7 mouse cellular contexts compared by ENCODE assay signal in genomic region chr12:54186926-54187623, GRCm38 (mm10). TPM values are rescaled to one million over a fixed set of nuclear protein-coding genes. Genes with fewer than 3 reads are reported as not detected.
DNase-seq lines count a peak whose midpoint lies in the region; ATAC-seq and TF ChIP-seq lines count a peak whose summit lies in the region.

No protein-coding gene starts in this region.

- H3K9ac ChIP-seq in liver, embryonic 11.5 days (ENCODE audit: low read depth, low read length), result no peak overlapping the region
- H3K9ac ChIP-seq in heart, embryonic 13.5 days, result no peak overlapping the region
- no peak overlapping the region for H3K9ac ChIP-seq in liver, postnatal 0 days (replicated peaks)

- TF ChIP-seq CTCF in liver, postnatal 0 days (IDR thresholded peaks at IDR 0.05; ENCODE audit: low read depth), result no peak

- H3K9me3 ChIP-seq in liver, embryonic 11.5 days (ENCODE audit: control insufficient read depth, low read length), result no peaks in the 10 kb centered on the region
- no peaks in the 10 kb centered on the region for H3K9me3 ChIP-seq in heart, embryonic 13.5 days
- no peaks in the 10 kb centered on the region for H3K9me3 ChIP-seq in liver, postnatal 0 days (ENCODE audit: low read length)

- no peaks in the 10 kb centered on the region for H3K36me3 ChIP-seq in liver, embryonic 11.5 days (ENCODE audit: control insufficient read depth, insufficient read depth, low read length)
- peaks cover 21% of the 10 kb centered on the region for H3K36me3 ChIP-seq in heart, embryonic 13.5 days
- peaks cover 26% of the 10 kb centered on the region for H3K36me3 ChIP-seq in liver, postnatal 0 days (replicated peaks; ENCODE audit: insufficient read depth, low read length)

- H3K27ac ChIP-seq in liver, embryonic 11.5 days (ENCODE audit: low read depth, low read length), result peak overlapping the region; percentile 48; the same call in 1 of the 2 replicates
- H3K27ac ChIP-seq in heart, embryonic 13.5 days (replicated peaks), result peak overlapping the region; percentile 65
- H3K27ac ChIP-seq in liver, postnatal 0 days (ENCODE audit: low read depth), result peak overlapping the region; percentile 0; the same call in 1 of the 2 replicates

- H3K4me3 ChIP-seq in liver, embryonic 11.5 days (ENCODE audit: low read depth, low read length), result no peak overlapping the region
- H3K4me3 ChIP-seq in heart, embryonic 13.5 days, result no peak overlapping the region
- no peak overlapping the region for H3K4me3 ChIP-seq in liver, postnatal 0 days (ENCODE audit: low read depth, low read length)

- no peak overlapping the region for H3K4me2 ChIP-seq in liver, embryonic 11.5 days
- no peak overlapping the region for H3K4me2 ChIP-seq in heart, embryonic 13.5 days
- H3K4me2 ChIP-seq in liver, postnatal 0 days (ENCODE audit: low read depth, low read length), result no peak overlapping the region

- no peak for DNase-seq in liver, embryonic 11.5 days (ENCODE audit: low spot score)
- DNase-seq in liver (no peak), adipocyte (ENCODE audit: low spot score) (peak; percentile 65)
- no peak for DNase-seq in liver, postnatal 0 days
- no peak for DNase-seq in B cell, adult 2 months
- no peak for DNase-seq in right cerebral cortex, adult 2 months (ENCODE audit: low spot score in 2 of 2)

- ATAC-seq in liver, embryonic 11.5 days (replicated peaks; ENCODE audit: low FRiP score), result no peak
- no peak for ATAC-seq in heart, embryonic 13.5 days (ENCODE audit: extremely low read depth, insufficient number of reproducible peaks, low FRiP score, low TSS enrichment)
- ATAC-seq in liver, postnatal 0 days, result no peak

- WGBS in liver, embryonic 11.5 days, result 43% methylated on average over 14 of the region's 14 CpGs
- WGBS in heart, embryonic 13.5 days, result 49% methylated on average over 14 of the region's 14 CpGs
- WGBS in liver, postnatal 0 days (ENCODE audit: insufficient replicate concordance), result 30% methylated on average over 14 of the region's 14 CpGs

- H3K4me1 ChIP-seq in liver, embryonic 11.5 days (replicated peaks; ENCODE audit: control insufficient read depth, insufficient read depth, low read length), result peaks cover 26% of the 10 kb centered on the region
- peaks cover 31% of the 10 kb centered on the region for H3K4me1 ChIP-seq in heart, embryonic 13.5 days
- peaks cover 55% of the 10 kb centered on the region for H3K4me1 ChIP-seq in liver, postnatal 0 days (ENCODE audit: insufficient read depth)

- H3K27me3 ChIP-seq in liver, embryonic 11.5 days (replicated peaks; ENCODE audit: control insufficient read depth, insufficient read depth, low read length), result peaks cover 3% of the 10 kb centered on the region; the same call in 1 of the 2 replicates
- no peaks in the 10 kb centered on the region; the same call in 1 of the 2 replicates for H3K27me3 ChIP-seq in heart, embryonic 13.5 days (replicated peaks)
- H3K27me3 ChIP-seq in liver, postnatal 0 days (ENCODE audit: insufficient read depth, low read length), result no peaks in the 10 kb centered on the region

- no peak for TF ChIP-seq EP300 in liver, postnatal 0 days (IDR thresholded peaks at IDR 0.05; ENCODE audit: low read depth)

RNA-seq across cellular contexts. Expression of gene Egln3, which starts 16.6 kb away (rescaled TPM):
- polyA plus RNA-seq in liver, embryonic 11.5 days (2014; fragmentation: Nextera tagmentation; extraction: Ambion mirVana), result 11.6 TPM in 2 replicates
- polyA plus RNA-seq in heart, embryonic 13.5 days (2015; fragmentation: Nextera tagmentation; extraction: Ambion mirVana), result 7.4 and 9.9 TPM in 2 replicates
- 8.6 and 12.1 TPM in 2 replicates for polyA plus RNA-seq in liver, postnatal 0 days (2015; fragmentation: Nextera tagmentation; extraction: Ambion mirVana)

Comparison
In these comparisons a context has a peak if more than half of its experiments do, and no peak if none do; other contexts are left out.
1. H3K27ac ChIP-seq: peak in every context shown above with its lines; median percentile 65 in heart, embryonic 13.5 days; 48 in liver, embryonic 11.5 days; 0 in liver, postnatal 0 days.